Mouse (Mus musculus) olfactory bulb, adult 2 months (tissue): ENCODE results near the gene Mrps27. TPM values are rescaled to one million over a fixed set of nuclear protein-coding genes. Genes with fewer than 3 reads are reported as not detected.

ENCODE experiments used
- H3K27ac ChIP-seq: fragments of 200-500 bp; 2 replicates; pipeline ENCODE4 v1.5.1; 2012; ENCODE audit warnings: low read depth, low read length; ENCODE audit not compliant: insufficient read depth
- H3K4me1 ChIP-seq: fragments of 200-500 bp; 2 replicates; pipeline ENCODE4 v1.6.1; 2012; ENCODE audit warnings: low read length; ENCODE audit not compliant: control insufficient read depth, insufficient read depth
- H3K4me3 ChIP-seq: fragments of 200-500 bp; 2 replicates; pipeline ENCODE4 v1.5.1; 2012; ENCODE audit warnings: mild to moderate bottlenecking, low read depth, low read length, moderate library complexity; ENCODE audit not compliant: insufficient read depth
- CTCF ChIP-seq: fragments of 200-500 bp; IDR thresholded peaks from 2 replicates; pipeline ENCODE4 v1.5.1; 2012; ENCODE audit warnings: low read depth, mild to moderate bottlenecking, low read length, moderate library complexity; ENCODE audit not compliant: insufficient read depth
- POLR2A ChIP-seq: fragments of 200-500 bp; IDR thresholded peaks from 2 replicates; pipeline ENCODE4 v1.6.1; 2012; ENCODE audit warnings: mild to moderate bottlenecking, low read depth, low read length, moderate library complexity; ENCODE audit not compliant: insufficient read depth
- WGBS: fragments of 180-500 bp; shearing (Covaris S2); methylation state at CpG from one replicate; pipeline ENCODE4 v1.1.7; 2018; 5-methylcytosine and 5-hydroxymethylcytosine counted together
- polyA plus RNA-seq: library from polyadenylated mRNA; stranded (reverse); fragments of >200 nt; gene quantifications from 2 replicates; pipeline ENCODE4 v1.2.4, GENCODE M21; 2012; ENCODE audit warnings: low replicate concordance; ENCODE audit not compliant: missing spikeins, insufficient read depth, insufficient read length

The Mrps27 gene
- polyA plus RNA-seq, 1 experiment: not detected

- H3K4me3 ChIP-seq: no peak overlapping the region
- peaks cover 45% of the 10 kb centered on the region for H3K4me1 ChIP-seq
- no peak for TF ChIP-seq POLR2A
- no peak for TF ChIP-seq CTCF
- WGBS: 66% methylated on average over 4 of the region's 4 CpGs
- H3K27ac ChIP-seq: peak overlapping the region; percentile 18; the same call in 1 of the 2 replicates
These were observed 103.7 kb downstream of the Mrps27 start for GRCm38 (mm10) chr13:99448278-99448677.

- no peak overlapping the region for H3K4me3 ChIP-seq
- no peak overlapping the region for H3K27ac ChIP-seq
- TF ChIP-seq CTCF (no peak), POLR2A (no peak)
- 65% methylated on average over 4 of the region's 4 CpGs for WGBS
- H3K4me1 ChIP-seq: peaks cover 35% of the 10 kb centered on the region
These were observed 105.0 kb downstream of the Mrps27 start for GRCm38 (mm10) chr13:99449547-99449946.

- 63% methylated on average over 7 of the region's 7 CpGs for WGBS
- peaks cover 34% of the 10 kb centered on the region for H3K4me1 ChIP-seq
- H3K4me3 ChIP-seq: no peak overlapping the region
- TF ChIP-seq CTCF (no peak), POLR2A (no peak)
- no peak overlapping the region for H3K27ac ChIP-seq
These were observed 106.2 kb downstream of the Mrps27 start for GRCm38 (mm10) chr13:99450766-99451165.

GRCm38 (mm10) chr13:99451276-99451675 is 106.7 kb downstream of the Mrps27 start:
- 69% methylated on average over 5 of the region's 5 CpGs for WGBS
- Histone ChIP-seq H3K4me3 (no peak overlapping the region), H3K27ac (no peak overlapping the region), H3K4me1 (peaks cover 31% of the 10 kb centered on the region)
- TF ChIP-seq CTCF (no peak), POLR2A (no peak)

- Histone ChIP-seq H3K27ac (no peak overlapping the region), H3K4me1 (peaks cover 26% of the 10 kb centered on the region), H3K4me3 (no peak overlapping the region)
- TF ChIP-seq POLR2A (no peak), CTCF (no peak)
- WGBS: 80% methylated on average over 3 of the region's 3 CpGs
These were observed 107.9 kb downstream of the Mrps27 start for GRCm38 (mm10) chr13:99452444-99452843.

GRCm38 (mm10) chr13:99454977-99455376 is 110.4 kb downstream of the Mrps27 start:
- Histone ChIP-seq H3K4me3 (no peak overlapping the region), H3K27ac (no peak overlapping the region), H3K4me1 (peaks cover 21% of the 10 kb centered on the region)
- TF ChIP-seq CTCF: no peak
- no peak for TF ChIP-seq POLR2A
- 35% methylated on average over 7 of the region's 7 CpGs for WGBS

- H3K27ac ChIP-seq: peak overlapping the region; percentile 24; the same call in 1 of the 2 replicates
- H3K4me1 ChIP-seq: peaks cover 17% of the 10 kb centered on the region
- WGBS: 30% methylated on average over 12 of the region's 12 CpGs
- TF ChIP-seq CTCF (no peak), POLR2A (no peak)
- H3K4me3 ChIP-seq: no peak overlapping the region
These were observed 114.2 kb downstream of the Mrps27 start for GRCm38 (mm10) chr13:99458658-99459386.

GRCm38 (mm10) chr13:99459612-99460011 is 115.0 kb downstream of the Mrps27 start:
- TF ChIP-seq POLR2A (no peak), CTCF (no peak)
- H3K4me1 ChIP-seq: peaks cover 17% of the 10 kb centered on the region
- no peak overlapping the region for H3K27ac ChIP-seq
- WGBS: 66% methylated on average over 4 of the region's 4 CpGs
- H3K4me3 ChIP-seq: no peak overlapping the region

GRCm38 (mm10) chr13:99461886-99462285 is 117.3 kb downstream of the Mrps27 start:
- Histone ChIP-seq H3K27ac (no peak overlapping the region; the same call in 1 of the 2 replicates), H3K4me3 (no peak overlapping the region), H3K4me1 (peaks cover 17% of the 10 kb centered on the region)
- WGBS: 43% methylated on average over 4 of the region's 4 CpGs
- TF ChIP-seq CTCF (no peak), POLR2A (no peak)
